Mouse (Mus musculus) G1E (cell line): ENCODE results near the gene Klhl21. TPM values are rescaled to one million over a fixed set of nuclear protein-coding genes. Genes with fewer than 3 reads are reported as not detected.

Experiments used
- ATAC-seq: 2 replicates; pipeline ENCODE4 v1.8.0; 2016; ENCODE audit warnings: mild to moderate bottlenecking; ENCODE audit not compliant: insufficient number of reproducible peaks, poor library complexity, low FRiP score, severe bottlenecking; ENCODE audit errors: extremely low read depth
- DNase-seq: peaks from one replicate; pipeline ENCODE4 v3.0.0; 2012; ENCODE audit warnings: low spot score
- H3K27me3 ChIP-seq: 2 replicates; pipeline ENCODE4 v1.6.1; 2012; ENCODE audit warnings: mild to moderate bottlenecking, low read length, inconsistent platforms; ENCODE audit not compliant: insufficient read depth
- H3K36me3 ChIP-seq: replicated peaks from 2 replicates; pipeline ENCODE3; 2012; ENCODE audit warnings: mild to moderate bottlenecking, inconsistent platforms
- H3K4me1 ChIP-seq: 2 replicates; pipeline ENCODE4 v1.6.1; 2012; ENCODE audit warnings: low read depth, low read length, inconsistent platforms, mixed read lengths; ENCODE audit not compliant: insufficient read depth
- H3K4me3 ChIP-seq: 2 replicates; pipeline ENCODE4 v1.5.1; 2012; ENCODE audit warnings: low read depth, mild to moderate bottlenecking, inconsistent platforms, low read length, moderate library complexity, mixed read lengths
- H3K9me3 ChIP-seq: replicated peaks from 2 replicates; pipeline ENCODE4 v1.6.1; 2012; ENCODE audit warnings: inconsistent platforms
- CTCF ChIP-seq: IDR thresholded peaks from 2 replicates; pipeline ENCODE4 v1.5.1; 2012; ENCODE audit warnings: low read depth, low read length, inconsistent platforms, mixed read lengths
- GATA1 ChIP-seq: IDR thresholded peaks from 2 replicates; pipeline ENCODE4 v1.6.1; 2012; ENCODE audit warnings: borderline replicate concordance, low read length, inconsistent platforms, mixed read lengths
- GATA2 ChIP-seq: IDR thresholded peaks from 2 replicates; pipeline ENCODE4 v1.6.1; 2012; ENCODE audit warnings: low read depth, low read length, inconsistent platforms, borderline replicate concordance
- POLR2AphosphoS5 ChIP-seq: IDR thresholded peaks from 2 replicates; pipeline ENCODE4 v1.6.1; 2012; ENCODE audit warnings: low read depth, low read length, inconsistent platforms; ENCODE audit not compliant: insufficient replicate concordance
- TAL1 ChIP-seq: conservative IDR thresholded peaks from 2 replicates; pipeline ENCODE4 v1.6.1; 2012; ENCODE audit warnings: low read depth, low read length, inconsistent platforms, mixed read lengths
- polyA plus RNA-seq: library from polyadenylated mRNA; stranded (reverse); fragments of >175 nt; gene quantifications from 2 replicates; pipeline ENCODE4 v1.2.3, GENCODE M21; 2012
- total RNA-seq, 2 experiments: library from RNA; stranded (forward) in 1 of 2; stranded (reverse) in 1 of 2; fragments of 200-1000 nt in 1 of 2; fragments of >200 nt in 1 of 2; fragmentation: Nextera tagmentation in 1 of 2; gene quantifications; 2 replicates each; pipeline ENCODE4 v1.2.3; 2014 to 2017

Klhl21 gene
- total and polyA plus RNA-seq, 3 experiments, result 3.8 to 12.2 (median 4.1) TPM

DNA sequence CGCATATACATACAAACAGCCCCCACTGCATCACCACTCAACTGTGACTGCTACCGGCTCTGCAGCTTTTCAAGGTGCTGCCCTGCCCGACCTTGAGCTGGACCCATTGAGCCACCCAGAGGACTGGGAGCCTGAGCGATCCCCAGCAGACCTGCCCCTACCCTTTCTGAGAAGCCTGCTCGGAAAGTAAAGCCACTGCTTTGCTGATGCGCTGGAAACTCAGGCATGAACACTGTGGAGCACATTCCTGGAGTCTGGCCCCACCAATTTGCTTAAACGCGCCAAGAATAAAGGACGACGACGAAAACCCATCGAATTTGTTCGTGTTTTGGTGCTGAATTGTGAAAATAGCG, 479 bp upstream of the Klhl21 start:
- Histone ChIP-seq H3K9me3 (no peaks in the 10 kb centered on the region), H3K27me3 (peaks cover 32% of the 10 kb centered on the region), H3K4me3 (peak overlapping the region; percentile 95), H3K36me3 (peaks cover 28% of the 10 kb centered on the region), H3K4me1 (peaks cover 55% of the 10 kb centered on the region)
- DNase-seq (no peak), ATAC-seq (no peak)
- no peak for TF ChIP-seq GATA2
- TF ChIP-seq TAL1, result no peak
- no peak for TF ChIP-seq CTCF
- no peak for TF ChIP-seq POLR2AphosphoS5
- no peak for TF ChIP-seq GATA1

DNA sequence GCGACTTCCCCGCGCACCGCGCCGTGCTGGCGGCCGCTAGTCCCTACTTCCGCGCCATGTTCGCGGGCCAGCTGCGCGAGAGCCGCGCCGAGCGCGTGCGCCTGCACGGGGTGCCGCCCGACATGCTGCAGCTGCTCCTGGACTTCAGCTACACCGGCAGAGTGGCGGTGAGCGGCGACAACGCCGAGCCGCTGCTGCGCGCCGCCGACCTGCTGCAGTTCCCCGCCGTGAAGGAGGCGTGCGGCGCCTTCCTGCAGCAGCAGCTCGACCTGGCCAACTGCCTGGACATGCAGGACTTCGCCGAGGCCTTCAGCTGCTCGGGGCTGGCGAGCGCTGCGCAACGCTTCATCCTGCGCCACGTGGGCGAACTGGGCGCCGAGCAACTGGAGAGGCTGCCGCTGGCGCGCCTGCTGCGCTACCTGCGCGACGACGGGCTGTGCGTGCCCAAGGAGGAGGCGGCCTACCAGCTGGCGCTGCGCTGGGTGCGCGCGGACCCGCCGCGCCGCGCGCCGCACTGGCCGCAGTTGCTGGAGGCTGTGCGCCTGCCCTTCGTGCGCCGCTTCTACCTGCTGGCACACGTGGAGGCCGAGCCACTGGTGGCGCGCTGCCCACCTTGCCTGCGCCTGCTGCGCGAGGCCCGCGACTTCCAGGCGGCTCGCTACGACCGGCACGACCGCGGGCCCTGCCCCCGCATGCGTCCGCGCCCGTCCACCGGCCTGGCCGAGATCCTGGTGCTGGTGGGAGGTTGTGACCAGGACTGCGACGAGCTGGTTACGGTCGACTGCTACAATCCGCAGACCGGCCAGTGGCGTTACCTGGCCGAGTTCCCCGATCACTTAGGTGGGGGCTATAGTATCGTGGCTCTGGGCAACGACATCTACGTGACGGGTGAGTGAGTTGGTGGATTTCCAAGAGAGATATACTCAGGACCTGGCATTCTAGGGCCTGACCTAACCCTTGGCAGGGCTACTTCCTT, 761 bp downstream of the Klhl21 start:
- DNase-seq, result peak; percentile 76
- Histone ChIP-seq H3K4me3 (peak overlapping the region; percentile 95), H3K4me1 (peaks cover 59% of the 10 kb centered on the region), H3K36me3 (peaks cover 41% of the 10 kb centered on the region), H3K9me3 (no peaks in the 10 kb centered on the region), H3K27me3 (peaks cover 31% of the 10 kb centered on the region)
- TF ChIP-seq POLR2AphosphoS5, result no peak
- TF ChIP-seq GATA2, result no peak
- no peak for TF ChIP-seq TAL1
- TF ChIP-seq CTCF, result no peak
- TF ChIP-seq GATA1, result no peak
- ATAC-seq, result no peak

DNA sequence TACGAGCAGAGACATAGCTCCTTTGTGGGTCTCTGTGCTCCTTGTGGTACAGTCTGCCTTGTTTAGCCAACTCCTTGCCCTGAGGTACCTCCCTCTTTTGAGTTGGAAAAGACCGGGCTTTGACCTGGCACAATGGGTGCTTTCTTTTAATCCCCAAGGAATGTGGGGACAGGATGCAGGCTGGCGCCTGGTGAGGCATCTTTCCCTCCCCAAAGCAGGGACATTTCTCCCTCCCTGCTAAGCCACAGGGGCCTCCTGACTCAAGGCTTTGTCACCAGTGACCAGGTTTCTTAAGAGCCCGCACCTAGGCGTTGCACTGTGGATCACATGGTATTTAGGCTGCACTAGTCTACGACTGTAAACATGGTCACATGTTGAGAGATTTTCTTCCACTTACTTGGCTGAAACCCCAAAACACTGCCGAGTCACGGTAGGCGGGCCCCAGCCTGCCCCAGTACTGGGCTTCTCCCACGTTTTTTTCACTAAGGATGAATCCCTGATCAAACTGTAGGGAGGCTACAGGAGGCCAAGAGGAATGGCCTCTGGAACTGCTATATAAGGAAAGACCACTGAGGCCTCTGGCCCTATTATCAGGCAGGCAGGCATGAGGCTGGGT, 1.6 kb downstream of the Klhl21 start:
- peak; percentile 77 for ATAC-seq
- Histone ChIP-seq H3K9me3 (no peaks in the 10 kb centered on the region), H3K4me1 (peaks cover 59% of the 10 kb centered on the region), H3K4me3 (peak overlapping the region; percentile 95), H3K36me3 (peaks cover 49% of the 10 kb centered on the region), H3K27me3 (peaks cover 27% of the 10 kb centered on the region)
- TF ChIP-seq TAL1 (no peak), POLR2AphosphoS5 (no peak), GATA1 (no peak), CTCF (no peak), GATA2 (no peak)
- DNase-seq, result peak; percentile 80

DNA sequence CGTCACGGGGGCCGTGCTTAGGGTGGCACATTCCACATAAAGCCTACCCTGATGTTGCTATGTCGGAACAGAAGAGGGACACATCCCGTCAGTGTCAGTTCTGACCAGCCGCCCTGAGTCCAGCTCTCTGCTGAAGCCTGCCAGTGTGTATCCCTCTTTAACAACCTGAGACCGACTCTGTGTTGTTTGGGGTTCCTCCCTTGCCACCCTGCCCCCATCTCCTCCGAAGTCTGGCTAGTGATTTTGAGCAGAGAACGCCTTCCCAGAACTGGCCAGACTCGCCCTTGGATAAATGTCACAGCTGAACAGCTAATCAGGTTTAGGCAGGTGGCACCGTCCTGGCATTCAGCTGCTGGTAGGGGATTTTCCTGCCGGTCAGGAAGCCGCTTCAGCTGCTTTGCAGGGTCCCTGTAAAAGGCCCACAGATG, 2.1 kb downstream of the Klhl21 start:
- H3K4me3 ChIP-seq, result peak overlapping the region; percentile 95
- H3K27me3 ChIP-seq, result peaks cover 23% of the 10 kb centered on the region
- TF ChIP-seq POLR2AphosphoS5 (no peak), TAL1 (no peak), GATA2 (no peak)
- DNase-seq, result no peak
- H3K4me1 ChIP-seq, result peaks cover 59% of the 10 kb centered on the region
- peaks cover 54% of the 10 kb centered on the region for H3K36me3 ChIP-seq
- H3K9me3 ChIP-seq, result no peaks in the 10 kb centered on the region
- no peak; the same call in 1 of the 2 replicates for ATAC-seq

DNA sequence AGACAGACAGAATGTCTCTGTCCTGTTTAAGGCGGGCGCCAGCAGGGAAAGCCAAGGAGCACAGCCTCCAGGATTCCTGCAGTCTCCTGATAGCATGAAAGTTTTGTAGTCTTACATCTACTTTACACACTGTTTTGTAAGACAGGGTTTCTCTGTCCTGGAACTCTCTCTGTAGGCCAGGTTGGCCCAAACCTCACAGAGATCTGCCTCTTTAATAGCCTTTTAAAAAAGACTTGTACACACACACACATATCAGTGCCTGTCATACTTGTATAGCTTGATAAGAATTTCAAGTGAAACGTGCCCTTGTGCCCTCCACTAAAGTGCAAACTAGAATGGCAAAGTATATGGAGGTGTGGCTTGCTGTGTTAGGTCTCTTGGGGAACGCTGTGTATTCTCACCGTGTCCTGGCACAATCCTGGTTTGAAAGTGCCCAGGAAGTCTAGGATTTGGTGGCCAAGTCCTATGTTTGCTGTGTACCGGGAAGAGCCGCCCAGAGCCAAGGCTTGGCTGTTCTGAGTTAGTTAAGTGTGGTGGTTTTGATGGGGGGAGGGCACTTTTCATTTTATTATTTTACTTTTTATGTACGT, 2.7 kb downstream of the Klhl21 start:
- Histone ChIP-seq H3K4me3 (peak overlapping the region; percentile 95; the same call in 1 of the 2 replicates), H3K27me3 (peaks cover 23% of the 10 kb centered on the region), H3K4me1 (peaks cover 59% of the 10 kb centered on the region), H3K9me3 (no peaks in the 10 kb centered on the region), H3K36me3 (peaks cover 60% of the 10 kb centered on the region)
- no peak for TF ChIP-seq GATA2
- DNase-seq, result no peak
- ATAC-seq, result no peak

DNA sequence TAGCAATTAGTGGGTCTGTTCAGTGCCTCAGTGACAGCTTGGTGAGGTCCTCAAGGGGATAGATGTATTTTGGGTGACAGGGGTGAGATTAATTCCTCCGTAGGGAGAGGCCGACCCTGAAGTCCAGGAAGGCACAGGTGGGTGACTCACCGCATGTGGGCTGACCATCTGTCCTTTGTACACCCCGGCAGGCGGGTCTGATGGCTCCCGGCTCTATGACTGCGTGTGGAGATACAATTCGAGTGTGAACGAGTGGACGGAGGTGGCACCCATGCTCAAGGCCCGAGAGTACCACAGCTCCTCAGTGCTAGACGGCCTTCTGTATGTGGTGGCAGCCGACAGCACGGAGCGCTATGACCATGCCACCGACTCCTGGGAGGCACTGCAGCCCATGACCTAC, 3.5 kb downstream of the Klhl21 start:
- Histone ChIP-seq H3K27me3 (peaks cover 16% of the 10 kb centered on the region), H3K9me3 (no peaks in the 10 kb centered on the region), H3K36me3 (peaks cover 68% of the 10 kb centered on the region), H3K4me1 (peaks cover 61% of the 10 kb centered on the region), H3K4me3 (peak overlapping the region; percentile 17; the same call in 1 of the 2 replicates)
- DNase-seq, result no peak
- no peak for TF ChIP-seq POLR2AphosphoS5
- TF ChIP-seq TAL1, result no peak
- TF ChIP-seq GATA1, result no peak
- no peak for TF ChIP-seq CTCF
- no peak for TF ChIP-seq GATA2
- no peak for ATAC-seq
